Mouse (Mus musculus): ENCODE results near the gene Prdm16. TPM values are rescaled to one million over a fixed set of nuclear protein-coding genes. Genes with fewer than 3 reads are reported as not detected.

Gene Prdm16
- polyA plus RNA-seq, 1 experiment from 2014 or later = 11.8 TPM

DNA sequence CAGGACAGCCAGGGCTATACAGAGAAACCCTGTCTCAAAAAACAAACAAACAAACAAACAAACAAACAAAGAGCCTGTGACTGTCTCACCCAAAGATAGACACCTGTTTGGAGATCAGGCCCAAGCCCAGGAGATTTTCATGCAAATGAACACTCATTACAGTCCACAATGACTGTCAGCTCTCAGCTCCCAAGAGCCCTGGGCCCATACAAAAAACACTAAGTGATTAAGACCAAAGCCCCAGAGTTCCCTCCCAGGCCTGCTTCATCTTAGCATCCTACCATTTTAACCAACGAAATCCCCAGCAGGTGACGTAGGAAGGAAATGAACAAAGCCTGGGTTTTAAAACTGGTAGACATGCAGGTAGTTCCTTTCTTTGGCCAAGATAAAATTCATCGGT, 275.8 kb downstream of the Prdm16 start:
- Histone ChIP-seq H3K9me3 (replicated peaks; ENCODE audit: control insufficient read depth, low read length, poor library complexity, severe bottlenecking) (no peaks in the 10 kb centered on the region), H3K4me3 (ENCODE audit: low read depth, low read length) (no peak overlapping the region), H3K4me1 (ENCODE audit: control insufficient read depth, insufficient read depth, low read length) (0 out of 2 replicates have a peak, but pooled peaks cover 3% of the 10 kb centered on the region), H3K9ac (ENCODE audit: low read depth, low read length) (no peak overlapping the region), H3K27ac (ENCODE audit: low read length) (no peak overlapping the region), H3K36me3 (ENCODE audit: control insufficient read depth, insufficient read depth, low read length) (no peaks in the 10 kb centered on the region), H3K4me2 (ENCODE audit: low read length) (no peak overlapping the region), H3K27me3 (ENCODE audit: control insufficient read depth, insufficient read depth, low read depth, low read length) (no peaks in the 10 kb centered on the region)
- ATAC-seq = no peak
- 66% methylated on average over 3 of the region's 3 CpGs for WGBS

DNA sequence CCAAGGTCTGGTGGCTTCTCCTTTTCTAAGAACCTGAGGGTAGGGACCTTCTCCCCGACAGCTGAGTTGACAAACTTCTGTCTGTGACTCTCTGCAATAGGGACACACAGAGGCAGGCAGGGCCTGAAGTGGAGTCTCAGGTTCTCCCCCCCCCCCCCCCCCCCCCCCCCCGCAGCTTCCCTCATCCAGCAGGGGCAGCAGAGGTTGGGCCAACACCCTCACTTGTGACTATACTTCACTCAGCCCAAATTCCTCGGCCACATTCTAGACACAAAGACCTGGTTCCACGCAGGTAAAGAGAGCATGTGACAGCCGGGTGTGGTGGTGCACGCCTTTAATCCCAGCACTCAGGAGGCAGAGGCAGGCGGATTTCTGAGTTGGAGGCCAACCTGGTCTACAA, 276.2 kb downstream of the Prdm16 start:
- no peak overlapping the region for H3K4me3 ChIP-seq (ENCODE audit: low read depth, low read length)
- no peaks in the 10 kb centered on the region for H3K36me3 ChIP-seq (ENCODE audit: control insufficient read depth, insufficient read depth, low read length)
- H3K4me1 ChIP-seq (ENCODE audit: control insufficient read depth, insufficient read depth, low read length) = 0 out of 2 replicates have a peak, but pooled peaks cover 3% of the 10 kb centered on the region
- H3K9me3 ChIP-seq (replicated peaks; ENCODE audit: control insufficient read depth, low read length, poor library complexity, severe bottlenecking) = no peaks in the 10 kb centered on the region
- H3K27me3 ChIP-seq (ENCODE audit: control insufficient read depth, insufficient read depth, low read depth, low read length) = no peaks in the 10 kb centered on the region
- H3K4me2 ChIP-seq (ENCODE audit: low read length) = no peak overlapping the region
- 89% methylated on average over 6 of the region's 7 CpGs for WGBS
- ATAC-seq = no peak
- H3K9ac ChIP-seq (ENCODE audit: low read depth, low read length) = no peak overlapping the region
- H3K27ac ChIP-seq (ENCODE audit: low read length) = no peak overlapping the region

DNA sequence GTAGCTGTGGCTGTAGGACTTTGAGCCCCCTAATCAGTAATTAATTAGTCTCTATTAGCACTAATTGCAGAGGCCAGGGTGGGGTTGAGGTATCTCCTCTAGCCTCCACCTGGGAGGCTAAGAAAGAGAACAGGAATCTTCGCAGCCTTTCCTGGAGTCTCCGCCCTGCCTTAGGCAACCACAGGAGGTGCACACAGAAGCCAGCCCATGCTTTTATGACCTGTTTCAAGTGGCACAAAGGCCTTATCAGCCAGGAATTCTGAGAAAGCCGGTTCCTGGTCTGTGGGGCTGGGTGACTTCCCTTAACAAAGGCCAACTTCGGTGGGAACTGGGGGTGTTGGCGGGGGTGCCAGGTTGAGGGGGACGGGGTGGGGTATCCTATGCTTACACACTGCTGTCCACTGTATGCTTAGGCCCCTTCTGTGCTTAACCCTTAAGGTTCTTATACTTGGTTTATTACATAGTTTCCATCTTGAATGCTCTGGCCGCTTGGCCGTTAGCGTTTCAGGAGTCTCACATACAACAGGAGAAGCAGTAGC, 276.8 kb downstream of the Prdm16 start:
- Histone ChIP-seq H3K9ac (ENCODE audit: low read depth, low read length) (no peak overlapping the region), H3K4me3 (ENCODE audit: low read depth, low read length) (no peak overlapping the region), H3K36me3 (ENCODE audit: control insufficient read depth, insufficient read depth, low read length) (no peaks in the 10 kb centered on the region), H3K27ac (ENCODE audit: low read length) (no peak overlapping the region), H3K4me1 (ENCODE audit: control insufficient read depth, insufficient read depth, low read length) (0 out of 2 replicates have a peak, but pooled peaks cover 3% of the 10 kb centered on the region), H3K4me2 (ENCODE audit: low read length) (no peak overlapping the region), H3K9me3 (replicated peaks; ENCODE audit: control insufficient read depth, low read length, poor library complexity, severe bottlenecking) (no peaks in the 10 kb centered on the region), H3K27me3 (ENCODE audit: control insufficient read depth, insufficient read depth, low read depth, low read length) (no peaks in the 10 kb centered on the region)
- no peak for ATAC-seq
- 78% methylated on average over 9 of the region's 9 CpGs for WGBS

DNA sequence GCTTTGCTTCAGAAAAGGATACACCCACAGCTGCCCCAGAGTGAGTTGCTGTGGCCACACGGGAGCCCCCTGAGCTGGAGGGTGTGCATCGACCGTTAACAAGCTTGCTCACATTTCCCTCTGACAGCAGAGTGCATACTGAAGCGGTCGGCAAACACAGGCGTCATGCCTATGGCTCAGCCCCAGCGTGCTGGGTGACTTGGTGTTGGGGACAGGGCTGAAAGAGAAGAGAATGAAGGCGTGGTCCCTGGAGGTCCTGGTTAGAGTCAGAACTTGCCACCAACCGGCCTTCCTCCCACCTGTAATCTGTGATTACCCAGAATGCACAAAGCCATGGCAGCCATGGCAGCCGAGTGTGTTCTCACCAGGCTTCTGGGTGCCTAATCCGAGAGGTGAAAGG, 277.9 kb downstream of the Prdm16 start:
- H3K36me3 ChIP-seq (ENCODE audit: control insufficient read depth, insufficient read depth, low read length) = no peaks in the 10 kb centered on the region
- no peak overlapping the region for H3K4me3 ChIP-seq (ENCODE audit: low read depth, low read length)
- no peaks in the 10 kb centered on the region for H3K9me3 ChIP-seq (replicated peaks; ENCODE audit: control insufficient read depth, low read length, poor library complexity, severe bottlenecking)
- no peak overlapping the region for H3K4me2 ChIP-seq (ENCODE audit: low read length)
- no peak for ATAC-seq
- no peak overlapping the region for H3K27ac ChIP-seq (ENCODE audit: low read length)
- H3K4me1 ChIP-seq (ENCODE audit: control insufficient read depth, insufficient read depth, low read length) = 0 out of 2 replicates have a peak, but pooled peaks cover 3% of the 10 kb centered on the region
- no peak overlapping the region for H3K9ac ChIP-seq (ENCODE audit: low read depth, low read length)
- WGBS = 39% methylated on average over 11 of the region's 11 CpGs
- no peaks in the 10 kb centered on the region for H3K27me3 ChIP-seq (ENCODE audit: control insufficient read depth, insufficient read depth, low read depth, low read length)

DNA sequence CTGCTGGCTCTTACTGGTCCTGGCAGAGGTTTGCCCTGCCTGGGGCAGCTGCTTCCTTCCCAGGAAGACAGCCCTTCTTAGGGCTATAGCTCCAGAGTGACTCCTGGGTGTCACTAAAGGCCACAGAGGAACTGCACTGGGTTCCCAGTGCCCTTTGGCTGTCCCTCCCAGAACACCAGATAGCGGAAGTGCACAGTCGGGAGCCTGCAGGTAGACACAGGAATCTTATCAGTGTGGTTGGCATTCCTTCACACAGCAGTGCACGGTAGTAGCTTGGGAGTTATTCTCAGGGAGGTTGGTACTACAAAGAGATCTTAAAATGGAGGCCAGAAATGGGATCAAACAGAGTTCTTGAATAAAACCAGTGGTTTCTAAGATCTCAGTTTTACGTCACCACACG, 278.3 kb downstream of the Prdm16 start:
- no peak overlapping the region for H3K4me3 ChIP-seq (ENCODE audit: low read depth, low read length)
- H3K4me2 ChIP-seq (ENCODE audit: low read length) = no peak overlapping the region
- no peak overlapping the region for H3K9ac ChIP-seq (ENCODE audit: low read depth, low read length)
- no peak overlapping the region for H3K27ac ChIP-seq (ENCODE audit: low read length)
- WGBS = 58% methylated on average over 5 of the region's 5 CpGs
- no peaks in the 10 kb centered on the region for H3K36me3 ChIP-seq (ENCODE audit: control insufficient read depth, insufficient read depth, low read length)
- ATAC-seq = no peak
- no peaks in the 10 kb centered on the region for H3K27me3 ChIP-seq (ENCODE audit: control insufficient read depth, insufficient read depth, low read depth, low read length)
- H3K9me3 ChIP-seq (replicated peaks; ENCODE audit: control insufficient read depth, low read length, poor library complexity, severe bottlenecking) = no peaks in the 10 kb centered on the region
- 0 out of 2 replicates have a peak, but pooled peaks cover 3% of the 10 kb centered on the region for H3K4me1 ChIP-seq (ENCODE audit: control insufficient read depth, insufficient read depth, low read length)

DNA sequence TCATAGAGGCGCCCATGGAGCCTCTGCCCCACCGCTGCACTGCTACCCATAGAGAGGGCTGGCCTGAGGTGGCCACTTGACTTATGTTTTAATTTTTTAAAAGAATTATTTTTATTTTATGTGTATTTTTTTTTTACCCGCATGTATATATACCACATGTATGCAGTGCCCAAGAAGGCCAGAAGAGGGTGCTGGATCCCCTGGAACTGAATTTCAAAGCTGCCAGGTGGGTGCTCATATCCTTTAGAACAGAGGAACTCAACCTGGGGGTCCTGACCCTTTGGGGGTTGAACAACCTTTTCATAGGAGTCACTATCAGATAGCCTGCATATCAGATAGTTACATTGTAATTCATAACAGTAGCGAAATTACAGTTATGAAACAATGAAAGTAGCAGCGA, 281.3 kb downstream of the Prdm16 start:
- H3K4me1 ChIP-seq (ENCODE audit: control insufficient read depth, insufficient read depth, low read length) = 0 out of 2 replicates have a peak, but pooled peaks cover 3% of the 10 kb centered on the region
- no peak for ATAC-seq
- H3K36me3 ChIP-seq (ENCODE audit: control insufficient read depth, insufficient read depth, low read length) = no peaks in the 10 kb centered on the region

DNA sequence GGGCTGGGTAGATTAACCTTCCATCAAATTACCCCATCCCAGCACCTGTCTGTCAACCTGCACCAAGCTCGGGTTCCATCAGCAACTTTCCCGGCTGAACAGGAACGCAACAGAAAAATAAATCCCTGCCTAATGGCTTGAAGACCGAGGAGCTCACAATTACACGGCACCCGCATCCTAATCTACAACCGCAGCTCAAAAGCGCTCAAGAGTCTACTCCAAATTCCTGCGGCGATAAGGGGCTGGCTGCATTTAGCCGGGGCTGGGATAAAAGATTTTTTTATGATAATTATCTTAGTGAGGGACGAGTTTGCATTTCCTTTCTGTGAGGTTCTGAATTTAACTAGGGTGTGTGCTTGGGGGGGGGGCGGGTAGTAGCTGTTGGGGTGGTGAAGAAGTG, 284.4 kb downstream of the Prdm16 start:
- Histone ChIP-seq H3K9me3 (replicated peaks; ENCODE audit: control insufficient read depth, low read length, poor library complexity, severe bottlenecking) (no peaks in the 10 kb centered on the region), H3K4me1 (ENCODE audit: control insufficient read depth, insufficient read depth, low read length) (no peaks in the 10 kb centered on the region), H3K36me3 (ENCODE audit: control insufficient read depth, insufficient read depth, low read length) (no peaks in the 10 kb centered on the region), H3K9ac (ENCODE audit: low read depth, low read length) (no peak overlapping the region), H3K4me2 (ENCODE audit: low read length) (no peak overlapping the region), H3K27me3 (ENCODE audit: control insufficient read depth, insufficient read depth, low read depth, low read length) (no peaks in the 10 kb centered on the region), H3K27ac (ENCODE audit: low read length) (no peak overlapping the region), H3K4me3 (ENCODE audit: low read depth, low read length) (no peak overlapping the region)
- WGBS = 44% methylated on average over 13 of the region's 13 CpGs
- ATAC-seq = no peak

More for the DNA sequence above, 281.3 kb downstream of the Prdm16 start:
- no peaks in the 10 kb centered on the region for H3K9me3 ChIP-seq (replicated peaks; ENCODE audit: control insufficient read depth, low read length, poor library complexity, severe bottlenecking)
- H3K4me2 ChIP-seq (ENCODE audit: low read length) = no peak overlapping the region
- H3K9ac ChIP-seq (ENCODE audit: low read depth, low read length) = no peak overlapping the region
- no peaks in the 10 kb centered on the region for H3K27me3 ChIP-seq (ENCODE audit: control insufficient read depth, insufficient read depth, low read depth, low read length)
- H3K4me3 ChIP-seq (ENCODE audit: low read depth, low read length) = no peak overlapping the region
- no peak overlapping the region for H3K27ac ChIP-seq (ENCODE audit: low read length)
- 94% methylated on average over 5 of the region's 5 CpGs for WGBS

DNA sequence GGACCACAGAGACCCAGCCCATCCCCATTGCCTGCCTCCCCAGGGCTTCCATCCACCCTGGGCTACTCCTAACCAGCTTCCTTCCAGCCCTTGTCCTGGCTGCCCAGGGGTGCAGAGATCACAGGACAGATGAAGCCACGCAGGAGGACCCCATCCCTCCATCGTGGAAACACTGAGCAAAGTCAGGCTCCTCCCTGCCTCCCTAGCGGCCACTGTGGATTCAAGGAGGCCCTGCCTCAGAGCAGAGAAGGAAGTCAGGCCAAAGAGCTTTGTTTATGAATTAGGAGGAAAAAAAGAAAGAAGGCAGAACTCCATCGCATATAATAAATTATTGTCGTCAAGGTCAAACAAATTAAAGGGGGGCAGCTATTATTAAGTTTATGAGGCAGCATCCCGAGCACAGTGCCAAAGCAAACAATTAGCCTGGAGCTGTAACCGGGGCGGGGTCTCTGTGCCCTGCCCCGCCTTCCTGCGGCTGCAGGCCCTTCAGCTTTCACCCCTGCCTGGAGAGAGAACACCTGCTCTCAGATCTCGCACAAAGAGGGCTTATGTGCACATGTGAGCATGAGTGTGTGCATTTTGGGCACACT, 288.4 kb downstream of the Prdm16 start:
- Histone ChIP-seq H3K27me3 (ENCODE audit: control insufficient read depth, insufficient read depth, low read depth, low read length) (no peaks in the 10 kb centered on the region), H3K9ac (ENCODE audit: low read depth, low read length) (no peak overlapping the region), H3K4me2 (ENCODE audit: low read length) (no peak overlapping the region), H3K4me3 (ENCODE audit: low read depth, low read length) (no peak overlapping the region), H3K9me3 (replicated peaks; ENCODE audit: control insufficient read depth, low read length, poor library complexity, severe bottlenecking) (no peaks in the 10 kb centered on the region), H3K4me1 (ENCODE audit: control insufficient read depth, insufficient read depth, low read length) (no peaks in the 10 kb centered on the region), H3K27ac (ENCODE audit: low read length) (no peak overlapping the region), H3K36me3 (ENCODE audit: control insufficient read depth, insufficient read depth, low read length) (no peaks in the 10 kb centered on the region)
- ATAC-seq = no peak
- WGBS = 58% methylated on average over 11 of the region's 11 CpGs

DNA sequence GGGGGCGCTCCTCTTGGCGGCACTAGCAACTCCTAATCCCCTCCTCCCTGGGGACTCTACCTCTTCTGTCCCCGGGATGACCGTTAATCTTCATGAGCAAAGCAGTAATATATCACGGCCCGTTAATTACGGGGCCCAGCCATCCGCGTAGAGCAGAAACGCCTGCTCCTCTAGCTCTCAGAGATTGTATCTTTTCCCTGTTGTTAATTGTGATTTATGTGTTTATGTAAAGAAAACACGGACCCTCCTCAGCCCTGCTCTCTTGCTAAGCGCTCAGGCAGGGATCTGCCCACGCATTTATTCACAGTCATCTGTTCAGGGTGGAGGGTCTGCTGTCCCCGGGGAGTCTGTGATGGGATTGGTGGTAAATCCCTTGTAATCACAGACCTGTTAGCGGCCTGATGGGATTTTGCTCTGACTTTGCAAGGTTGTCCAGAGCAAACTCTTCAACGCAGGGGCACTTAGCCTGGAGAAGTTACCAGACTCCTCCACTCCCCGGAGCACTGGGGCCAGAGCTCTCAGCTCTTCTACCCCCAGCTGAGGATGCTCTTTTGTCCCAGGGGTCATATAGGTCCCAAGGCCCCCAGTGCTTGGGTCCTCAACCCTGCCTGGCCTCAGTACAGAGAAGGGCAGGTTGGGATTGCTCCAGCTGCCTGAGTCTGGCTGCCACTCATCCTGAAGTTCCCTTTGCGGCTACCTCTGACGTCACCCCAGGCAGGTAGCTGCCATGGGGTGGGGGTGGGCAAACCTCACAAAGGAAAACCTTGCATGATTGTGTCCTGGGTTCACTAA, 289.7 kb downstream of the Prdm16 start:
- peak; percentile 36; the same call in 1 of the 2 replicates for ATAC-seq
- no peak overlapping the region for H3K27ac ChIP-seq (ENCODE audit: low read length)
- whole genome bisulfite sequencing = 28% methylated on average over 19 of the region's 19 CpGs
- no peak overlapping the region for H3K9ac ChIP-seq (ENCODE audit: low read depth, low read length)
- H3K4me3 ChIP-seq (ENCODE audit: low read depth, low read length) = no peak overlapping the region
- no peaks in the 10 kb centered on the region for H3K36me3 ChIP-seq (ENCODE audit: control insufficient read depth, insufficient read depth, low read length)
- H3K4me2 ChIP-seq (ENCODE audit: low read length) = no peak overlapping the region
- no peaks in the 10 kb centered on the region for H3K9me3 ChIP-seq (replicated peaks; ENCODE audit: control insufficient read depth, low read length, poor library complexity, severe bottlenecking)
- no peaks in the 10 kb centered on the region for H3K4me1 ChIP-seq (ENCODE audit: control insufficient read depth, insufficient read depth, low read length)
- no peaks in the 10 kb centered on the region for H3K27me3 ChIP-seq (ENCODE audit: control insufficient read depth, insufficient read depth, low read depth, low read length)

Measured in midbrain, embryonic 16.5 days (tissue).